Mouse (Mus musculus): Measurements from ENCODE around the gene Tmem185b. TPM values are rescaled to one million over a fixed set of nuclear protein-coding genes. Genes with fewer than 3 reads are reported as not detected.

Tmem185b gene
- polyA plus RNA-seq, 1 experiment from 2014 or later = 24.8 TPM

DNA sequence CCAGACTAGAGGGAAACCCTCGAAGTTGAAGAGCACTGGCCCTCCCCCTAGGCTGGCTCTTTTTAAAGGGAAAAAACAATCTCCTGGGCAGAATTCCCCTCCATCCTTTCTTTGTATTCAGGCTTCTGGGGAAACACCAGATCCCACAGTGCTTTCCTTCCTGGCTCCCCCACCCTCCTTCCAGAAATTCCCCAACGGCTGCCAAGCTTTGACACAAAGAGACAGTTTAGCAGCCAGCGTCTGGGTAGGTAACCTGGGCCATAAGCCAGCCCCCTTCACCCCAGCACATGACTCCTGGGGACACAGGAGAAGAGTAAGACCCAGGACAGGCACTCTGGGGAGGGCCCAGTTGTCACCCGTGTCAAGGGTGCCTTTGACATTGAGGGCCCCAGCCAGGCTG, 17.4 kb upstream of the Tmem185b start:
- Histone ChIP-seq H3K4me3 (no peak overlapping the region), H3K4me1 (peaks cover 39% of the 10 kb centered on the region), H3K27me3 (ENCODE audit: insufficient read depth, poor library complexity, severe bottlenecking) (0 out of 2 replicates have a peak, but pooled peaks cover 7% of the 10 kb centered on the region), H3K36me3 (no peaks in the 10 kb centered on the region), H3K27ac (peak overlapping the region; percentile 69; the same call in 1 of the 2 replicates), H3K9me3 (no peaks in the 10 kb centered on the region)
- DNase-seq (ENCODE audit: low spot score) = no peak
- WGBS = 42% methylated on average over 4 of the region's 4 CpGs

GRCm38 (mm10) chr1:119509474-119509873, 16.5 kb upstream of the Tmem185b start:
- 79% methylated on average over 7 of the region's 7 CpGs for WGBS
- DNase-seq (ENCODE audit: low spot score) = no peak
- no peak overlapping the region for H3K4me3 ChIP-seq
- no peaks in the 10 kb centered on the region for H3K9me3 ChIP-seq
- 0 out of 2 replicates have a peak, but pooled peaks cover 7% of the 10 kb centered on the region for H3K27me3 ChIP-seq (ENCODE audit: insufficient read depth, poor library complexity, severe bottlenecking)
- H3K4me1 ChIP-seq = peaks cover 36% of the 10 kb centered on the region
- peak overlapping the region; percentile 69 for H3K27ac ChIP-seq
- no peaks in the 10 kb centered on the region for H3K36me3 ChIP-seq

DNA sequence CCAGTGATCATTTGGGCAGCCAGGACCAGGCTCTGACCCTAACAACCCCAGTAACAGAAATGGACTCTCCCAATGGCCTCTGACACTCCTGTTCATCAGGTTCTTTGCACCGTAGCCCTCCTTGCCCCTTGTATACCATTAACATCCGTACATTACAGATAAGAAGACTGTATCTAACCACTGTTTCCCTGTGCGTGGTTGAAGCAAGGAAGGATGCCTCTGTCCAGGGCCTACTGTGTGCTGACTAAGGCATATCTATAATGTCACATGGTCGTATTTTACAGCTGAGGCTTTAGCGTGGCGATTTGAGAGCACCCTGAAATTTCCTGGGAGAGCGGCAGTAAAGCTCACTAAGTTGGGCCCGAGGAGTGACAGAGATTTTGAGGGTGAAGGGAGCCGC, 15.6 kb upstream of the Tmem185b start:
- Histone ChIP-seq H3K4me1 (peaks cover 29% of the 10 kb centered on the region), H3K27ac (peak overlapping the region; percentile 39; the same call in 1 of the 2 replicates), H3K4me3 (no peak overlapping the region), H3K27me3 (ENCODE audit: insufficient read depth, poor library complexity, severe bottlenecking) (0 out of 2 replicates have a peak, but pooled peaks cover 7% of the 10 kb centered on the region), H3K9me3 (no peaks in the 10 kb centered on the region), H3K36me3 (no peaks in the 10 kb centered on the region)
- DNase-seq (ENCODE audit: low spot score) = no peak
- WGBS = 53% methylated on average over 9 of the region's 9 CpGs

DNA sequence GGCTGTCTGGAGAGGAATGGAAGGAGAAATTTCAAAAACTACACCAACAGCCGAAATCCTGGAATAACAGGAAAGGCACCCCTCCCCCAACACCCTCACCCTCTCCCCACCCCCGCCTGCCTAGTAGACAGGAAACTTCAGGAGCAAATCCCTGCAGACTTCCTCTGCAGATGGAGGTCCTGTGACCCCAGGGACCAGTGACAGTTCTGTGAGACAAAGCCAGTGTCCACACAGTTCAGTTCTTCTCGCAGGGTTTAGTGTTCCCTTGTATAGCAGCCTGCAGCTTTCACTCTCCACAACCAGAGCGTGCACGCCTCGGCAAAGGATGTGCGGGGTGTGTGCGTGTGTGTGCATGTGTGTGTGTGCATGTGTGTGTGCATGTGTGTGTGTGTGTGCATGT, 15.1 kb upstream of the Tmem185b start:
- WGBS = 60% methylated on average over 8 of the region's 8 CpGs
- no peak for DNase-seq (ENCODE audit: low spot score)
- peak overlapping the region; percentile 39; the same call in 1 of the 2 replicates for H3K27ac ChIP-seq
- peaks cover 26% of the 10 kb centered on the region for H3K4me1 ChIP-seq
- H3K27me3 ChIP-seq (ENCODE audit: insufficient read depth, poor library complexity, severe bottlenecking) = 0 out of 2 replicates have a peak, but pooled peaks cover 7% of the 10 kb centered on the region
- H3K36me3 ChIP-seq = no peaks in the 10 kb centered on the region
- no peaks in the 10 kb centered on the region for H3K9me3 ChIP-seq
- no peak overlapping the region for H3K4me3 ChIP-seq

DNA sequence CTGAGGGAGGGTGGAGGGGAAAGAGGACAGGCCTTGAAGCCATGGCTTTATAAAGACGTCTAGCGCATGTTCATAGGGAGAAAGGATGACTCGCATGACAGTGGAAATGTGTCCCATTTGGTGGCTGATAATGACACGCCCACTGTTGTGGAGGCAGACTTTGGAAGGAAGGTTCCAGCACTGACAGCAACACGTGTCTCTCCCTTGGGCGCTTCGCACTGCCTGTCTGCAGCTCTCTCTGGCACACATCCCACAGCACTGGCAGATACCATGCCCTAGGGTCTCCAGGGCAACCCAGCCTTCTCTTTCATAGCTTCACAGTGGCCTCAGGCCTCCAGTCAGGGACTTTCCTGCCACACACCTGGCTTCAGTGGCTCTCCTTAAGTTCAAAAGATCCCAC, 7.9 kb upstream of the Tmem185b start:
- WGBS = 82% methylated on average over 7 of the region's 7 CpGs
- H3K27ac ChIP-seq = no peak overlapping the region
- no peak overlapping the region for H3K4me3 ChIP-seq
- H3K9me3 ChIP-seq = no peaks in the 10 kb centered on the region
- H3K36me3 ChIP-seq = no peaks in the 10 kb centered on the region
- DNase-seq (ENCODE audit: low spot score) = no peak
- H3K27me3 ChIP-seq (ENCODE audit: insufficient read depth, poor library complexity, severe bottlenecking) = no peaks in the 10 kb centered on the region
- H3K4me1 ChIP-seq = 0 out of 2 replicates have a peak, but pooled peaks cover 2% of the 10 kb centered on the region

GRCm38 (mm10) chr1:119518786-119519185, 7.2 kb upstream of the Tmem185b start:
- Histone ChIP-seq H3K27ac (no peak overlapping the region), H3K27me3 (ENCODE audit: insufficient read depth, poor library complexity, severe bottlenecking) (no peaks in the 10 kb centered on the region), H3K9me3 (no peaks in the 10 kb centered on the region), H3K36me3 (no peaks in the 10 kb centered on the region), H3K4me1 (0 out of 2 replicates have a peak, but pooled peaks cover 5% of the 10 kb centered on the region), H3K4me3 (no peak overlapping the region)
- DNase-seq (ENCODE audit: low spot score) = no peak

DNA sequence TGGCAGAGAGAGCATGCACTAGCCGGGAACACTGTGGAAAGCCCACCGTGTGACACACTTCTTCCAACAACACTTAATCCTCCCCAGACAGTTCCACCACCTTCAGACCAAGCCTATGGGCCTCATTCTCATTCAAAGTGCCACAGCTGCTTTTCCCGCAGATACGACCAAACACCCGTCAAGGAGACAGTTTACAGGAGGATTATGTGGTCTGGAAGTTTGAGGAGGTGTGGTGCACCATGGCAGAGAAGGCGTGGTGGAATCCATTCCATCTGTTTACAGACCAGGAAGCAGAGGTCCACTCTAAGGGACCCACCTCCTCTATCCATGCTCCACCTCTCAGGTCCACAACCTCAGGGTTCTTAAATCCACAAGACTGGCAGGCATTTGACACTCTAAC, 6.7 kb upstream of the Tmem185b start:
- no peaks in the 10 kb centered on the region for H3K9me3 ChIP-seq
- no peak for DNase-seq (ENCODE audit: low spot score)
- no peak overlapping the region for H3K4me3 ChIP-seq
- 78% methylated on average over 6 of the region's 6 CpGs for WGBS
- no peaks in the 10 kb centered on the region for H3K27me3 ChIP-seq (ENCODE audit: insufficient read depth, poor library complexity, severe bottlenecking)
- 0 out of 2 replicates have a peak, but pooled peaks cover 5% of the 10 kb centered on the region for H3K4me1 ChIP-seq
- H3K36me3 ChIP-seq = no peaks in the 10 kb centered on the region
- H3K27ac ChIP-seq = no peak overlapping the region

GRCm38 (mm10) chr1:119521029-119521428, 4.9 kb upstream of the Tmem185b start:
- peaks cover 19% of the 10 kb centered on the region for H3K4me1 ChIP-seq
- H3K9me3 ChIP-seq = no peaks in the 10 kb centered on the region
- 30% methylated on average over 2 of the region's 2 CpGs for WGBS
- no peaks in the 10 kb centered on the region for H3K36me3 ChIP-seq
- no peaks in the 10 kb centered on the region for H3K27me3 ChIP-seq (ENCODE audit: insufficient read depth, poor library complexity, severe bottlenecking)
- no peak overlapping the region for H3K4me3 ChIP-seq
- no peak overlapping the region for H3K27ac ChIP-seq
- DNase-seq (ENCODE audit: low spot score) = no peak

DNA sequence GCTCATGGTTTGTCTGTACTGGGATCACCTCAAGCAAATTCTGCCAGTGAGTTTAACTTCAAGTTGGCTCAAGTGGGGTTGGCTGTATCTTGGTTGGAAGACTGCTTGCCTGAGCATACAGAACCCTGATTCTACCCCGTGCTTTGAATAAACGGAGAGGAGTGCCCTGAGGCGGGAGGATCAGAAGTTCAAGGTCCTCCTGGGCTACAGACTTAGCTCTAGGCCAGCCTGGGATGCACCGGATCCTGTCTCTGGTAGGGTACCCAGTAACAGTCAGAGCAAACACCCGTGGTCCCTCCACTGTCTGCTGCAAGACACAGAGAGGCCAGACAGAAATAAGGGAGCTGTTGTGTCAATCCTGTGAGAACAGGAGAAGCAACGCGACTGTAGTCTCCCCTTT, 4.3 kb upstream of the Tmem185b start:
- Histone ChIP-seq H3K4me3 (no peak overlapping the region), H3K36me3 (peaks cover under 1% of the 10 kb centered on the region), H3K27me3 (ENCODE audit: insufficient read depth, poor library complexity, severe bottlenecking) (no peaks in the 10 kb centered on the region), H3K4me1 (peaks cover 25% of the 10 kb centered on the region), H3K27ac (no peak overlapping the region), H3K9me3 (no peaks in the 10 kb centered on the region)
- 81% methylated on average over 7 of the region's 7 CpGs for WGBS
- no peak for DNase-seq (ENCODE audit: low spot score)

DNA sequence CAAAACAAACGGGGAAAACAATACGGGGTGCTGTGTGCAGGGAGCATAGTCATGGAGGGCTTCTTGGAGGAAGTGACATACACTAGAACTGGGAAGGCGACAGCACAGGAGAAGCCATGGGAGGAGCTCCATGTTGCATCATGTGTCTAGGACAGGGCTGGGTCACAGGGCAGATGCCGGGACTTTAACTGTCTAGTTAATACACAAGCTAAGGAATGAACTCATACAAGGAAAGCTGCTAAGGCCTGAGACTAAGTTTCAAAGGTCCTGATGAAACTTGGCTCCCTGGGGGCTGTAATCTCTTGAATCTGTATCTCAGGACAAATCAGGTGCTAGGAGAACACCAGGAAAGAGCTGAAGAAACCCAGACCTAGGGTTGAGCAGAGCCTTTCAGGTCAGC, 3.2 kb upstream of the Tmem185b start:
- no peak overlapping the region for H3K27ac ChIP-seq
- no peak overlapping the region for H3K4me3 ChIP-seq
- no peaks in the 10 kb centered on the region for H3K9me3 ChIP-seq
- H3K4me1 ChIP-seq = peaks cover 29% of the 10 kb centered on the region
- WGBS = 82% methylated on average over 4 of the region's 4 CpGs
- no peak for DNase-seq (ENCODE audit: low spot score)
- peaks cover 11% of the 10 kb centered on the region for H3K36me3 ChIP-seq
- H3K27me3 ChIP-seq (ENCODE audit: insufficient read depth, poor library complexity, severe bottlenecking) = no peaks in the 10 kb centered on the region

DNA sequence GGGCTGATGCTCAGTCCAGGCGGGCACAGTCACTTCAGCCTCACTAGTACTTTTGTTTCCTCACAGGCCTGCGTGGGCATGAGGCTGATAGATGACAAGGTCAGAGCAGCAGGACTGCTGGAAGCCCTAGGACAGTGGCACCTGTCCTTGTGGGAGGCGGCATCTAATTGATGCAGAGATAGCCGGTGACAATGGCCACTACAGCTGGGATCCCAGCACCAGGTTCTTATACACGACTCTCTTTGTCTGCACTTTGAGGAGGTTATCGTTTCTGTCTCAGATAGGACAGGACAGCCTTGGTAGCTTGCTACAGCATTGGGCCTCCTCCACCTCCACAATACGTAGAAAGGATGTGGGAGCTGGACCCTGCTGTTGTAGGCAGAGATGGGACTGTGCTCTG, 2.6 kb upstream of the Tmem185b start:
- Histone ChIP-seq H3K27me3 (ENCODE audit: insufficient read depth, poor library complexity, severe bottlenecking) (no peaks in the 10 kb centered on the region), H3K36me3 (peaks cover 18% of the 10 kb centered on the region), H3K9me3 (0 out of 2 replicates have a peak, but pooled peaks cover under 1% of the 10 kb centered on the region), H3K27ac (no peak overlapping the region), H3K4me3 (no peak overlapping the region), H3K4me1 (peaks cover 29% of the 10 kb centered on the region)
- no peak for DNase-seq (ENCODE audit: low spot score)
- WGBS = 68% methylated on average over 7 of the region's 7 CpGs

GRCm38 (mm10) chr1:119523826-119524225, 2.1 kb upstream of the Tmem185b start:
- Histone ChIP-seq H3K27ac (no peak overlapping the region), H3K4me1 (peaks cover 29% of the 10 kb centered on the region), H3K27me3 (ENCODE audit: insufficient read depth, poor library complexity, severe bottlenecking) (no peaks in the 10 kb centered on the region), H3K36me3 (peaks cover 22% of the 10 kb centered on the region), H3K4me3 (no peak overlapping the region), H3K9me3 (peaks cover 5% of the 10 kb centered on the region; the same call in 1 of the 2 replicates)
- WGBS = 88% methylated on average over 7 of the region's 7 CpGs
- DNase-seq (ENCODE audit: low spot score) = no peak

DNA sequence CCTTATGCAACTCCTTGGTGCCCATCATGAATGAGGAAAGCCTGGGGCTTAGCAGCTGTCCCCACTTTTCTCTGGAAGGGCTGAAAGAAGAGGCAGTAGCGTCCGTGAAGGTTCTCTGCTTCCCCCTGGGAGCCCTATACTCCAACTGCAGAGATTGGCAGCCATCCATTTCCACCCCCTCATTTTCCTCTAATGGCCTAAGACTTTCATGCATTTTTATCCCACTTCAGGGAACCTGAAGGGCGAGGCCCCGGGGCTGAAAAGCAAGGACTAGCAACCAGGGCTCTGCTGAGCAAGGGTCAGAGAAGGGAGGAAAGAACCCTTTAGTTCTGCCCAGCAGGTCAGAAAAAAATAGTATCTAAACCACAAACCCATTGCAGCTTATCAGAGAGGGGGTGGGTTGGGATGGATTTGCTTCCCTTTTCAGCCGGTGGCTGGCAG, 936 bp upstream of the Tmem185b start:
- Histone ChIP-seq H3K27ac (peak overlapping the region; percentile 93; the same call in 1 of the 2 replicates), H3K4me1 (peaks cover 29% of the 10 kb centered on the region), H3K27me3 (ENCODE audit: insufficient read depth, poor library complexity, severe bottlenecking) (no peaks in the 10 kb centered on the region), H3K36me3 (peaks cover 34% of the 10 kb centered on the region), H3K4me3 (peak overlapping the region; percentile 82), H3K9me3 (peaks cover 9% of the 10 kb centered on the region; the same call in 1 of the 2 replicates)
- DNase-seq (ENCODE audit: low spot score) = no peak
- 33% methylated on average over 5 of the region's 5 CpGs for WGBS

GRCm38 (mm10) chr1:119530941-119531340, 5.0 kb downstream of the Tmem185b start:
- Histone ChIP-seq H3K4me1 (peaks cover 18% of the 10 kb centered on the region), H3K4me3 (no peak overlapping the region), H3K27ac (no peak overlapping the region), H3K36me3 (peaks cover 44% of the 10 kb centered on the region), H3K27me3 (ENCODE audit: insufficient read depth, poor library complexity, severe bottlenecking) (no peaks in the 10 kb centered on the region), H3K9me3 (peaks cover 9% of the 10 kb centered on the region; the same call in 1 of the 2 replicates)
- WGBS = 92% methylated on average over 13 of the region's 13 CpGs
- no peak for DNase-seq (ENCODE audit: low spot score)

All from heart, embryonic 10.5 days (tissue).